ENCODE assay signal across 8 mouse cellular contexts in the genomic region with DNA sequence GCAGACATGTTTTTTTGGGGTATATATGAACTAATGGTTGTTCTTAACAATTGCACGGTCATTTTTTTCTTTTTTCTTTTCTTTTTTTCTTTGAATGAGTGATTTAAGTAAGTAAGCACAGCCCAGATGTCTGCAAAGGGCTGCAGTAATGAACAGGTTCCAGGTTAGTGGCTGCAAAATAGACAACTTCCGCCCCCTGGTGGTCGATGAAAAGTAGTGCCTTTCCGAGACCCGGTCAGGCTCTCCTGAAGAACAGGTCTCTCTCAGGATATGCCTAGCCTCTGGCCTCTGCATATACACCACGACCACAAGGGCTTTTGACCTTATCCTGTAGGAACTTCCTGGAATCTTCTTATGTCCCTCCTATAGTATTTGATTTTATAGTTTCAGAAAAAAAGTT. TPM values are rescaled to one million over a fixed set of nuclear protein-coding genes. Genes with fewer than 3 reads are reported as not detected.
DNase-seq lines count a peak whose midpoint lies in the region; ATAC-seq and TF ChIP-seq lines count a peak whose summit lies in the region.

No protein-coding gene starts in this region.

- peak overlapping the region; percentile 86 for H3K4me3 ChIP-seq in cerebellum, adult 2 months (replicated peaks; ENCODE audit: insufficient read depth, low read depth, low read length)
- H3K4me3 ChIP-seq in forebrain, embryonic 16.5 days (replicated peaks; ENCODE audit: low read length): peak overlapping the region; percentile 41
- H3K4me3 ChIP-seq in hindbrain, embryonic 14.5 days (replicated peaks; ENCODE audit: low read length): peak overlapping the region; percentile 28

- peak; percentile 85 for TF ChIP-seq CTCF in cerebellum, adult 2 months (IDR thresholded peaks at IDR 0.05; ENCODE audit: borderline replicate concordance, insufficient read depth, low read depth, low read length)

- H3K27me3 ChIP-seq in cerebellum, adult 2 months (ENCODE audit: control insufficient read depth, insufficient read depth, low read length): no peaks in the 10 kb centered on the region
- no peaks in the 10 kb centered on the region for H3K27me3 ChIP-seq in forebrain, embryonic 16.5 days (replicated peaks; ENCODE audit: control insufficient read depth, insufficient read depth, low read length)
- H3K27me3 ChIP-seq in hindbrain, embryonic 14.5 days (ENCODE audit: control insufficient read depth, insufficient read depth, low read length): no peaks in the 10 kb centered on the region

- peak; percentile 85 for ATAC-seq in forebrain, embryonic 16.5 days
- peak; percentile 76; the same call in 1 of the 2 replicates for ATAC-seq in hindbrain, embryonic 14.5 days (ENCODE audit: low FRiP score)

- peaks cover 15% of the 10 kb centered on the region for H3K4me1 ChIP-seq in cerebellum, adult 2 months (ENCODE audit: control insufficient read depth, insufficient read depth, low read length)
- H3K4me1 ChIP-seq in forebrain, embryonic 16.5 days (replicated peaks; ENCODE audit: control insufficient read depth, insufficient read depth, low read length): peaks cover 11% of the 10 kb centered on the region
- no peaks in the 10 kb centered on the region for H3K4me1 ChIP-seq in hindbrain, embryonic 14.5 days (replicated peaks; ENCODE audit: control insufficient read depth, insufficient read depth, low read length)

- no peak for TF ChIP-seq POLR2A in cerebellum, adult 2 months (IDR thresholded peaks at IDR 0.05; ENCODE audit: borderline replicate concordance, insufficient read depth, low read length)

- H3K9me3 ChIP-seq in forebrain, embryonic 16.5 days (ENCODE audit: control insufficient read depth, low read length): no peaks in the 10 kb centered on the region
- no peaks in the 10 kb centered on the region for H3K9me3 ChIP-seq in hindbrain, embryonic 14.5 days (ENCODE audit: control insufficient read depth, low read length)

- DNase-seq in R1 (ENCODE audit: low read depth, low spot score): peak; percentile 83
- peak; percentile 82 to 86 for DNase-seq in cerebellum, adult 2 months
- peak; percentile 89 for DNase-seq in hindbrain, embryonic 14.5 days (ENCODE audit: low spot score)
- peak; percentile 53 for DNase-seq in left cerebral cortex, adult 11 months (ENCODE audit: low spot score)
- DNase-seq in lung, postnatal 36 days: peak; percentile 77
- peak; percentile 78 to 88 for DNase-seq in right cerebral cortex, adult 2 months (ENCODE audit: low spot score in 2 of 2)
- peak; percentile 83 for DNase-seq in urinary bladder, postnatal 14 days (ENCODE audit: low spot score)

- WGBS in cerebellum, adult 2 months: 2% methylated on average over 6 of the region's 6 CpGs
- WGBS in forebrain, embryonic 16.5 days: 3% methylated on average over 6 of the region's 6 CpGs
- WGBS in hindbrain, embryonic 14.5 days: 3% methylated on average over 6 of the region's 6 CpGs

- peak overlapping the region; percentile 69 for H3K4me2 ChIP-seq in forebrain, embryonic 16.5 days (ENCODE audit: low read length)
- H3K4me2 ChIP-seq in hindbrain, embryonic 14.5 days (replicated peaks): peak overlapping the region; percentile 62

- H3K27ac ChIP-seq in cerebellum, adult 2 months (ENCODE audit: insufficient read depth, low read length): no peak overlapping the region
- H3K27ac ChIP-seq in forebrain, embryonic 16.5 days (ENCODE audit: low read length): no peak overlapping the region
- H3K27ac ChIP-seq in hindbrain, embryonic 14.5 days: no peak overlapping the region

- no peaks in the 10 kb centered on the region for H3K36me3 ChIP-seq in forebrain, embryonic 16.5 days (ENCODE audit: control insufficient read depth, insufficient read depth)
- H3K36me3 ChIP-seq in hindbrain, embryonic 14.5 days (replicated peaks; ENCODE audit: control insufficient read depth, insufficient read depth): no peaks in the 10 kb centered on the region

- H3K9ac ChIP-seq in forebrain, embryonic 16.5 days (replicated peaks; ENCODE audit: low read depth, low read length): peak overlapping the region; percentile 53; the same call in 1 of the 2 replicates
- peak overlapping the region; percentile 57; the same call in 1 of the 2 replicates for H3K9ac ChIP-seq in hindbrain, embryonic 14.5 days

RNA-seq across cellular contexts. Expression of a gene that starts 18.2 kb away (rescaled TPM):
- polyA plus RNA-seq in cerebellum, adult 2 months (2012; rRNA removed): 7.0 TPM in 2 replicates
- 0.39 and 0.55 TPM in 2 replicates for polyA plus RNA-seq in forebrain, embryonic 16.5 days (2015; fragmentation: Nextera tagmentation; extraction: Ambion mirVana)
- 0.68 and 0.76 TPM in 2 replicates for polyA plus RNA-seq in hindbrain, embryonic 14.5 days (2014; fragmentation: Nextera tagmentation; extraction: Ambion mirVana)

RNA-seq across cellular contexts. Expression of a gene that starts 29.6 kb away (rescaled TPM):
- polyA plus RNA-seq in cerebellum, adult 2 months (2012; rRNA removed): 0.17 and 0.33 TPM in 2 replicates
- polyA plus RNA-seq in forebrain, embryonic 16.5 days (2015; fragmentation: Nextera tagmentation; extraction: Ambion mirVana): not detected in 2 replicates
- polyA plus RNA-seq in hindbrain, embryonic 14.5 days (2014; fragmentation: Nextera tagmentation; extraction: Ambion mirVana): not detected in 2 replicates

RNA-seq across cellular contexts. Expression of a gene that starts 47.7 kb away (rescaled TPM):
- polyA plus RNA-seq in cerebellum, adult 2 months (2012; rRNA removed): not detected in 2 replicates
- not detected in 2 replicates for polyA plus RNA-seq in forebrain, embryonic 16.5 days (2015; fragmentation: Nextera tagmentation; extraction: Ambion mirVana)
- not detected in 2 replicates for polyA plus RNA-seq in hindbrain, embryonic 14.5 days (2014; fragmentation: Nextera tagmentation; extraction: Ambion mirVana)

Comparison
In these comparisons a context has a peak if more than half of its experiments do, and no peak if none do; other contexts are left out.
1. H3K4me3 ChIP-seq: peak in every context shown above with its lines; median percentile 86 in cerebellum, adult 2 months; 41 in forebrain, embryonic 16.5 days; 28 in hindbrain, embryonic 14.5 days.